Mouse (Mus musculus) hindbrain, postnatal 0 days (tissue): ENCODE results near the gene Klrb1a. TPM values are rescaled to one million over a fixed set of nuclear protein-coding genes. Genes with fewer than 3 reads are reported as not detected.
A peak's percentile ranks its signal among the peaks of the same experiment; 100 is the strongest.
"Not testable (repeated sequence)": the region's sequence is repeated elsewhere in the genome, so short reads cannot be mapped to it uniquely, and the experiment has no call there.

ENCODE experiments used
- ATAC-seq: fragments of 200-750 bp; cut with Nextera tagmentation; 2 replicates; pipeline ENCODE4 v1.8.0; 2017; ENCODE audit warnings: mild to moderate bottlenecking, moderate TSS enrichment, moderate library complexity
- DNase-seq: peaks from one replicate; pipeline ENCODE4 v3.0.0-alpha.2; 2015; ENCODE audit warnings: low spot score
- H3K27ac ChIP-seq: fragments of 300-500 bp; sonication (generic); 2 replicates; pipeline ENCODE4 v1.5.1; 2014; ENCODE audit warnings: mild to moderate bottlenecking
- H3K27me3 ChIP-seq: fragments of 300-500 bp; sonication (generic); 2 replicates; pipeline ENCODE4 v1.6.1; 2014; ENCODE audit warnings: low read length, mixed read lengths; ENCODE audit not compliant: insufficient read depth
- H3K36me3 ChIP-seq: fragments of 300-500 bp; sonication (generic); 2 replicates; pipeline ENCODE4 v1.6.1; 2014; ENCODE audit warnings: low read length, mixed read lengths; ENCODE audit not compliant: insufficient read depth
- H3K4me1 ChIP-seq: fragments of 300-500 bp; sonication (generic); 2 replicates; pipeline ENCODE4 v1.6.1; 2014; ENCODE audit warnings: antibody characterized with exemption, low read length, mixed read lengths; ENCODE audit not compliant: insufficient read depth
- H3K4me2 ChIP-seq: fragments of 300-500 bp; sonication (generic); 2 replicates; pipeline ENCODE4 v1.6.1; 2014; ENCODE audit warnings: low read depth, mild to moderate bottlenecking, low read length, moderate library complexity, mixed read lengths
- H3K4me3 ChIP-seq: fragments of 300-500 bp; sonication (generic); 2 replicates; pipeline ENCODE4 v1.5.1; 2014; ENCODE audit warnings: low read length
- H3K9ac ChIP-seq: fragments of 300-500 bp; sonication (generic); replicated peaks from 2 replicates; pipeline ENCODE4 v1.6.1; 2014; ENCODE audit warnings: mild to moderate bottlenecking, low read length, moderate library complexity, mixed read lengths
- H3K9me3 ChIP-seq: fragments of 300-500 bp; sonication (generic); 2 replicates; pipeline ENCODE4 v1.6.1; 2016; ENCODE audit warnings: low read length, mixed read lengths
- CTCF ChIP-seq: IDR thresholded peaks from 2 replicates; pipeline ENCODE4 v1.5.1; 2016; ENCODE audit warnings: antibody characterized with exemption, control low read depth, low read depth
- WGBS: fragments of 180-500 bp; shearing (Covaris S2); extraction: QIAGEN DNeasy Blood & Tissue Kit; methylation state at CpG from one replicate; pipeline ENCODE4 v1.1.7; 2014; 5-methylcytosine and 5-hydroxymethylcytosine counted together
- polyA plus RNA-seq: library from polyadenylated mRNA; unstranded; fragments of >200 nt; fragmentation: Nextera tagmentation; extraction: Ambion mirVana; gene quantifications from 2 replicates; pipeline ENCODE4 v1.2.1, GENCODE M21; 2015
- total RNA-seq: library from RNA; depleted of rRNA; stranded (reverse); fragments of >200 nt; gene quantifications from 2 replicates; pipeline ENCODE4 v1.2.3, GENCODE M21; 2014

Klrb1a gene
- total and polyA plus RNA-seq, 2 experiments from 2014 or later = not detected

- not testable (repeated sequence) for H3K36me3 ChIP-seq, H3K27me3 ChIP-seq, H3K4me2 ChIP-seq, H3K4me3 ChIP-seq, H3K9me3 ChIP-seq, H3K27ac ChIP-seq, H3K9ac ChIP-seq, H3K4me1 ChIP-seq
- peak; percentile 87 for DNase-seq
- TF ChIP-seq CTCF = peak; percentile 83
- peak; percentile 95 for ATAC-seq
- 56% methylated on average over 13 of the region's 13 CpGs for WGBS
These were observed 6.7 kb upstream of the Klrb1a start for GRCm38 (mm10) chr6:128629771-128630739.

DNA sequence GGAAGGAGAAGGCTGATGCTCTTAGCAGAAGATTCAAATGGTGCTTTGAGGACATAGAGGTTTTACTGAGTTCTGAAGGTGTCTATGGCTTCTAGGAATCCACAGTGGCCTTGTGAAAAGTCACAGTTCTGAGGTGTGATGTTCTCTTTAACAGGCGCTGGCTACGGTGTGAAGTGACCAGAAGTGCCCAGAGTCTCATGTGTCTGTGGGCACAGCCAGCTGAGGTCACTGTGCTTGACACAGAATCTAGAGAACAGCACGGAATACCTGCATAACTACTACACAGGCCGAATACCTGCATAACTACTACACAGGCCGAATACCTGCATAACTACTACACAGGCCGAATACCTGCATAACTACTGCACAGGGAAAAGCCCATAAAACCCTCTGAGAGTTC is 1.9 kb upstream of the Klrb1a start:
- not testable (repeated sequence) for H3K27me3 ChIP-seq, H3K36me3 ChIP-seq, ATAC-seq, H3K4me3 ChIP-seq, H3K9ac ChIP-seq, H3K4me1 ChIP-seq, H3K27ac ChIP-seq, H3K9me3 ChIP-seq, DNase-seq, H3K4me2 ChIP-seq
- 93% methylated on average over 6 of the region's 6 CpGs for WGBS

- H3K27ac ChIP-seq = no peak overlapping the region
- ATAC-seq (no peak), DNase-seq (no peak)
- H3K4me1 ChIP-seq = no peaks in the 10 kb centered on the region
- 84% methylated on average over 4 of the region's 4 CpGs for WGBS
- no peak overlapping the region for H3K4me2 ChIP-seq
- no peak overlapping the region for H3K4me3 ChIP-seq
- no peak overlapping the region for H3K9ac ChIP-seq
- no peaks in the 10 kb centered on the region for H3K9me3 ChIP-seq
- no peaks in the 10 kb centered on the region for H3K36me3 ChIP-seq
- no peaks in the 10 kb centered on the region for H3K27me3 ChIP-seq
- TF ChIP-seq CTCF = no peak
These were observed 1.1 kb upstream of the Klrb1a start for GRCm38 (mm10) chr6:128624425-128624824.

GRCm38 (mm10) chr6:128622733-128623132 is 600 bp downstream of the Klrb1a start:
- no peak for DNase-seq
- ATAC-seq = no peak
- Histone ChIP-seq H3K27me3 (no peaks in the 10 kb centered on the region), H3K9me3 (no peaks in the 10 kb centered on the region), H3K4me2 (no peak overlapping the region), H3K27ac (no peak overlapping the region), H3K4me1 (no peaks in the 10 kb centered on the region), H3K36me3 (no peaks in the 10 kb centered on the region), H3K9ac (no peak overlapping the region), H3K4me3 (no peak overlapping the region)
- WGBS = 57% methylated on average over 2 of the region's 2 CpGs
- TF ChIP-seq CTCF = no peak

DNA sequence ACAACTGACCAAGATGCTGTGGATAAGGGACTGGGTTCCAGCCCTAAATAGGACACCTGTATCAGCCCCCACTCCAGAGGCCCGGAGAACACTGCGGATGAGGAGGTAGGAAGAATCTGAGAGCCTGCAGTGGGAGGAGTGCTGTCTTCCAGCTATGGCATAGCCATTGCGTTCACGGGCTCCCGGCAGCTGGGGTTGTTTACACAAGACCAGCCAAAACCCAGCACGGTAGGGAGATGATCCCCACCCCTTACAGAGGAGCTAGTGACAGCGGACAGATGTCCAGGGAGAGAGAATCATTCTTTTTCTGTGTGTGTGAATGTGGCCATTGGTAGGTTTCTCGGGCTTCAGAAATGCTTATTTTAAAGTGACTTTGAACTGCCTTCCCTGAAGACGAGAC is 17.0 kb downstream of the Klrb1a start:
- no peaks in the 10 kb centered on the region for H3K9me3 ChIP-seq
- no peaks in the 10 kb centered on the region for H3K27me3 ChIP-seq
- H3K9ac ChIP-seq = no peak overlapping the region
- no peak overlapping the region for H3K4me2 ChIP-seq
- DNase-seq = no peak
- no peak for TF ChIP-seq CTCF
- ATAC-seq = no peak
- WGBS = 61% methylated on average over 9 of the region's 9 CpGs
- H3K4me1 ChIP-seq = no peaks in the 10 kb centered on the region
- no peak overlapping the region for H3K4me3 ChIP-seq
- H3K27ac ChIP-seq = no peak overlapping the region
- H3K36me3 ChIP-seq = no peaks in the 10 kb centered on the region

GRCm38 (mm10) chr6:128604512-128604911 is 18.8 kb downstream of the Klrb1a start:
- Histone ChIP-seq H3K4me3 (no peak overlapping the region), H3K27me3 (no peaks in the 10 kb centered on the region), H3K4me2 (no peak overlapping the region), H3K4me1 (no peaks in the 10 kb centered on the region), H3K27ac (no peak overlapping the region), H3K36me3 (no peaks in the 10 kb centered on the region), H3K9me3 (no peaks in the 10 kb centered on the region), H3K9ac (no peak overlapping the region)
- WGBS = 45% methylated on average over 5 of the region's 5 CpGs
- ATAC-seq (0 out of 2 replicates have a peak, but pooled peaks have one; percentile 39), DNase-seq (peak; percentile 76)
- TF ChIP-seq CTCF = peak; percentile 83
